Mouse (Mus musculus) olfactory bulb, adult 2 months (tissue): ENCODE measurements at regions not wholly inside any gene's neighbourhood (a gene's known extent, or its start where the extent isn't known, plus 50 kb on each side); places are given as distances from the start of the nearest gene placed in this dataset.

Source experiments
- CTCF ChIP-seq: fragments of 200-500 bp; IDR thresholded peaks from 2 replicates; pipeline ENCODE4 v1.5.1; 2012; ENCODE audit warnings: low read depth, mild to moderate bottlenecking, low read length, moderate library complexity; ENCODE audit not compliant: insufficient read depth
- POLR2A ChIP-seq: fragments of 200-500 bp; IDR thresholded peaks from 2 replicates; pipeline ENCODE4 v1.6.1; 2012; ENCODE audit warnings: mild to moderate bottlenecking, low read depth, low read length, moderate library complexity; ENCODE audit not compliant: insufficient read depth

DNA sequence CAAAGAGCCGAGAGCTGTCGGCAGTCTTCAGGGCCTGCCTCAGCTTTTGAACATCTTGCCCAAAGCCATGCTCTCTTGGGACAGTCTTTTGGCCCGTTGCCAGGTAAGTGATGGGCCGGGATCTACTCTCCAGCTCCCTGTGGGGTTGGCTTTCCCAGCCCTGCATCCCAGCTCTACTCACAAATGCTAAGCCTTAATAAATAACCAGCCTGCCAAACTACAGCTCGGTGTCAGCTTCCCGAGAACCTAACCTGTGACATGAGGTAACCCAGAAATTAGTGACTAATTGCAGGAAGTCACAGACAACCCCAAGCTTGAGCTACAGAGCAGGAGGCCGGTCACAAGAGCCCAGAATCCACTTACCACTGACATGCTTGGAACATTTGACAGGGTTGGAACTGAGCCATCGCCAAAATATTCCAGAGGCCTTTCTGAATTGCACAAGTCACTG is 159.1 kb upstream of the H2al1a start:
- no peak for TF ChIP-seq CTCF
- TF ChIP-seq POLR2A: no peak
